Mouse (Mus musculus): ENCODE results near the gene Spem1.

GRCm38 (mm10) chr11:69791420-69791819 is 30.6 kb downstream of the Spem1 start:
- no peak for TF ChIP-seq POLR2A (IDR thresholded peaks at IDR 0.05; ENCODE audit: control insufficient read depth, low read depth, low read length)
- no peak for TF ChIP-seq CTCF (IDR thresholded peaks at IDR 0.05; ENCODE audit: control insufficient read depth, insufficient read depth, insufficient replicate concordance, low read depth, low read length)
